Mouse (Mus musculus) lung, postnatal 14 days (tissue): ENCODE measurements around the gene Rasl11b.

Experiments
- DNase-seq: peaks from one replicate; pipeline ENCODE4 v3.0.0; 2021

Rasl11b gene

DNA sequence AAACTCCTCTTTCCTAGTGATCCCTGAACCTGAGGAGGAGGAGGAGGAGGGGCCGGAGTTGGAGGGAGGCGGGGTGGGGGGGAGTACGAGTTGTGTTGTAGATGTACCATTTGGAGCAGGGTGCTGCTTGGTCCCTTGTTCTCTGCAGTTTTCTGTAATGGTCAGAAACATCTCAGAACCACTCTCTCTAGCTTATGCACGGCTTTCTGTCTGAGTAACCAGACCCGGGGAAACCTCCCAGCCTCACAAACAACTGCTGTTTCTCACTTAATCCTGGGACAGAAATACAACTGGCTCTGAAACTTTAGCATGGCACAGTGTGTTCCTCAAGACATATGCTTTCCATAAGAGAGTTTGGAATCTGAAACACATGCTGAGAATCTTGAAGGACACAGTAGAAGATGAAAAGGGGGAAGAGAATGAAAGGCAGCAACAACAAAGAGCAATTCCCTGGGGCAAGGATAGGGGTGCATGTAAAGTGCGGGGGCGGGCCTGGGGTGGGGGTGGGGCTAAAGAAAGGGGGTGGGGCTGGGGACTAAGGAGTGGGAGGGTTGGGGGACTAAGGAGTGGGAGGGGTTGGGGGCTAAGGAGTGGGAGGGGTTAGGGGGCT is 19.5 kb downstream of the Rasl11b start:
- no peak for DNase-seq

DNA sequence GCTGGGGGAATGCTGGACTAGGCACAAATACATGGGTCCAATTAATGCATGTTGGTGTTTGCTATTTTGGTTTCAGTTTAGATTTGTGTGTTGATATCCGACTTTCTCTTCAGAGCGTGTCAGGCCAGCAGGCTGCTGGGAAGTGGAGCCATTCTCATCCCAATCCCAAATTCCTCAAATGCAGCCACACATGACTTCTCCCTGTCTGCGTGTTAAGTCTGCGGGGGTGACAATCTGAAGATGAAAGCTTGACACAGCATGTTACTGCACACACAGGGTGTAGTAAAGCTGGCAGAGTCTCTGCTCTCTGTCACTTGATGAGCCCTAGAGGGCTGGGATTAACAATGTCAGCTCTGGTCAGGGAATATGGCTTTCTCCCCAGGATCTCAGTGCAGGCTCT is 20.0 kb downstream of the Rasl11b start:
- DNase-seq = no peak

GRCm38 (mm10) chr5:74218524-74218923 is 23.4 kb downstream of the Rasl11b start:
- DNase-seq = no peak

- no peak for DNase-seq
These were observed 27.5 kb downstream of the Rasl11b start for GRCm38 (mm10) chr5:74222626-74223025.

DNA sequence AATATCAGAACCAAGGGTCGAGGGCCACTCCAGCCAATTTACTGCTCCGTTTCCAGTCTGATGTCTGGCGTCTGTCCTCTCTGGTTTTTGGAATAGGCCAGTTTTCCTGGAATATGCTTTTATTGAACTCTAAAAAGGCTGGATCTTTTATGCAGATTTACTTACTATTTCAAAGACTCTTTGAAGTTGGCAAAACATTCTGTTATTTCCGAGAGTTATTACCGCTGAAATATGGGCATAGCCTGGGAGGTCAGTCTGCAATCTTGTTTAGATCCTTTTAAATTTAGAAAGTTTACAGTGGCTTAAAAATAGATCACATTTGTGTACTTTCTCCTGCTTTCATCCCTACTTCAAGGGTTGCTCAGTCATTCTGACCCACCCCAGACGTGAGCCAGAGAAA is 29.4 kb downstream of the Rasl11b start:
- no peak for DNase-seq

- no peak for DNase-seq
These were observed 31.1 kb downstream of the Rasl11b start for GRCm38 (mm10) chr5:74226183-74226582.

DNA sequence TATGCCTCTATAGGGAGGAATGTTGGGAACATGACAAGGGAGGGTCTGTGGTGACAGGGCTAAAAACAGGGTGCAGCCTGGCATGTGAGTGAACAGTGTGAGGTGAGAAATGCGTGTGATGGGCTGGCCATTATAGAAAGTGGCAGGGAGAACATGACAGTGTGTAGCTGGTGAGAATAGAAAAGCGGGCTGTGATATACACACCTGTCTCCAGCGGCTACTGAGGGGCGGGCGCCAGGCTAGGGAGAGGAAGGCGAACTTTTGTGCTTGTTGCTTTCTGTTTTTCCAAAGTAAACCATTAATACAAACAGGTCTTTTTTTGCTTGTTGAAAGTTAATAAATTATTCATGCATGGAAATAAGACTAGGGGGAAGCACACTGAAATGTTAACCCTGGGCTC is 32.3 kb downstream of the Rasl11b start:
- DNase-seq = no peak

- no peak for DNase-seq
These were observed 33.9 kb downstream of the Rasl11b start for GRCm38 (mm10) chr5:74228938-74229337.

GRCm38 (mm10) chr5:74229775-74230413 is 34.8 kb downstream of the Rasl11b start:
- DNase-seq = no peak

GRCm38 (mm10) chr5:74230525-74230924 is 35.4 kb downstream of the Rasl11b start:
- DNase-seq = no peak

DNA sequence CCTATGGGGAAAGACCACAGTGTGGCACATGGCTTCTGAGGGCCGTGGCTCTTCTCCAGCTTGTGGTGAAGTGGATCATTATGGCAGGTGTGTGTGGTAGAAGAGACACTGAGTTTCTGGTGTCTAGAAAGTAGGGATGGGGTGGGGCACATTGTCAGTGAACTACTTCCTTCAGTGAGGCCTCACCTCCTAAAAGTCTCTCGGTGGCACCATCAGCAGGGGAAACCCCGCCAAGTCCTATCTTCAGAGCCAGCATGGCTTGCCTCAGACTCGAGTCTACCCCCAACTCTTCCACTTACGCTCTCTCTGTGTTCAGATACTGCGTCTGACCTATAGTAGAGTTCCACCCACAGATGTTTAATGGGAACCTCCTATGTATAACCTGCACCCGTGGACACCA is 38.7 kb downstream of the Rasl11b start:
- no peak for DNase-seq

- DNase-seq = no peak
These were observed 44.3 kb downstream of the Rasl11b start for GRCm38 (mm10) chr5:74239369-74239768.

- no peak for DNase-seq
These were observed 45.2 kb downstream of the Rasl11b start for GRCm38 (mm10) chr5:74240298-74240697.

- DNase-seq = no peak
These were observed 46.0 kb downstream of the Rasl11b start for GRCm38 (mm10) chr5:74240926-74241680.

DNA sequence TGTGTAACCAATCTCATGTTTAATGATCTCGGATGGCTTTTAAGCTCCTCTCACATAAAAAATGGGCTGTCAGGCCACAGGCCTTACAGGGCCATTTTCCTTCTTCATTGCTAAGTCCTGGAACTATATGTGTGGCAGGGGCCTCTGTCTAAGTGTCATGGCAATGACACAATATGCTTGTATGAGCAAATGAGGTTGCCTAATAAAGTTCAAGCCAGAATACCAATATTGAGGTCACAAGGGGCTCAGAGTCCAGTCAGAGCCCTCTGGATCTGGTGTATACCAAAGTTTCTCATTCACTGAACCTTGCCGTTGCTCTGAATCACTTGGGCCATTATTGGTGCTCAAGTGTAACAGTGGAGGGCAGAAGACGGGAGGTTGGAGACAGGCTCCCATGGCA is 47.6 kb downstream of the Rasl11b start:
- no peak for DNase-seq

- DNase-seq = no peak
These were observed 49.4 kb downstream of the Rasl11b start for GRCm38 (mm10) chr5:74244406-74245019.

GRCm38 (mm10) chr5:74245641-74246145 is 50.6 kb downstream of the Rasl11b start:
- DNase-seq = no peak

GRCm38 (mm10) chr5:74246453-74246852 is 51.4 kb downstream of the Rasl11b start:
- no peak for DNase-seq

GRCm38 (mm10) chr5:74246971-74247370 is 51.9 kb downstream of the Rasl11b start:
- DNase-seq = no peak
